Mouse (Mus musculus) liver (tissue): ENCODE measurements around the gene Kmt5b.

ENCODE experiments used
- DNase-seq: peaks from one replicate; pipeline ENCODE4 v3.0.0-alpha.2; 2020; ENCODE audit warnings: mixed read lengths

Gene Kmt5b

GRCm38 (mm10) chr19:3768697-3769383 lies 1.6 kb downstream of the Kmt5b start:
- DNase-seq: peak; percentile 94

DNA sequence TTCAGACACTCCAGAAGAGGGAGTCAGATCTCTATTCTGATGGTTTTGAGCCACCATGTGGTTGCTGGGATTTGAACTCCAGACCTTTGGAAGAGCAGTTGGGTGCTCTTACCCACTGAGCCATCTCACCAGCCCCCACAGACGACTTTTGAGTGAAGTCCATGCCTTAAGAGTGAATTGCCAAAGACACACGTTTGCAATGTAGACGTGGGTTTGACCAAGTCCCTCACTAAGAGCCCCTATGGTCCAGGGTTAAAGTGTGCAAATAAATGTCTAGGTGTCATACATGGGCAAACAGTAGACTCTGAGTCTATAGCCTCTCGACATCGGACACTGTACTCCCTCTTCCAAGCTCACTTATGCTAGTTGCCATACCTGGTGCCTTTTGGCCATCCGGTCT lies 2.3 kb downstream of the Kmt5b start:
- no peak for DNase-seq

- DNase-seq: no peak
These were observed 6.9 kb downstream of the Kmt5b start for GRCm38 (mm10) chr19:3774159-3774558.

GRCm38 (mm10) chr19:3778713-3779112 lies 11.5 kb downstream of the Kmt5b start:
- no peak for DNase-seq

DNA sequence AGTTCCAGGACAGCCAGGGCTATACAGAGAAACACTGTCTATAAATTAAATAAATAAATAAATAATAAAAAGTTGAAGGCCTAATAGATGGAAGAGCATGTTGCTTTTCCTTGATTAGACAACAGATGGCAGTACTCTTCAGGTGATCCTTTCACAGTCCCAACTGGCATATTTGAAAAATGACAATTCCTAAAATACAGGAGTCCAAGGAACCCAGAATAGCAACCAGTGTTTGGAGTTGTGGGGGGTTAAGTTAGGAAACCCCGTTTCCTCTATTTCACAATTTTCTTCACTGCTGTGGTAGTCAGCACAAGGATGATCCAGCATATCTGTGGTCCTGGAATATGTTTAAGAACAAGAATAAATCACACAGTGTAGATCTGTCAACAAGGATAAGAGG lies 22.9 kb downstream of the Kmt5b start:
- DNase-seq: no peak

GRCm38 (mm10) chr19:3805526-3805925 lies 38.3 kb downstream of the Kmt5b start:
- no peak for DNase-seq

DNA sequence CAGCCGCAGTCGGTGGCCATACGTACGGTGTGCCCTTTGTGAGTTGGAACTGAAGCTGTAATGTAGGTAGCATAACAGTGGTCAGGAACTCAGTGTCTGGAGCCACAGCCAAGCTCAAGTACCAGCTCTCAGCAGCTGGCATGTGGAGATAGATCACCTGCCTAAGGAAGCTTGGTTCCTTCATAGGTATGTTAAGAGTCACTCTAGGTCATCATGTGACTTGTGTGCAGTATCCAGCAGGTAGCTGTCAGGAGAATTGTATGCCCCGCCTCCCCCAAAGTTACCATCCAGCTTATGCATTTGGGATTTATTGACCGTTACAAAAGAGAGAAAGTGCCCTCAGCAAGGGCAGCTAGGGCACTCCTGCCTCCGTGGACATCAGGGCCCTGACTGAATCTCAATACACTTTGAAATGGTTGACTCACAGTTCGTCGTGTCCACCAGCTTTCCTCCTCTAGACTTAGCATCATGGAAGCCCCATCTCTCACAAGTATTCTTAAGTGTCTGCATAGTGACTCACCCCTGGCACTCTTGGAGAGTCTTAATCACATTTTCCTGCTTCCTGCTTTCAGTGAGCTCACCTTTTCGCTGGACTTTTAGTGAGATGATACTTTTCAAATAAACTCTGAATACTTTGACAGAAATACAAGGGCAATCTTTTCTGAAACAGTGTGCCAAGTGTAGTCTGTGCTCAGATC lies 43.5 kb downstream of the Kmt5b start:
- DNase-seq: no peak

DNA sequence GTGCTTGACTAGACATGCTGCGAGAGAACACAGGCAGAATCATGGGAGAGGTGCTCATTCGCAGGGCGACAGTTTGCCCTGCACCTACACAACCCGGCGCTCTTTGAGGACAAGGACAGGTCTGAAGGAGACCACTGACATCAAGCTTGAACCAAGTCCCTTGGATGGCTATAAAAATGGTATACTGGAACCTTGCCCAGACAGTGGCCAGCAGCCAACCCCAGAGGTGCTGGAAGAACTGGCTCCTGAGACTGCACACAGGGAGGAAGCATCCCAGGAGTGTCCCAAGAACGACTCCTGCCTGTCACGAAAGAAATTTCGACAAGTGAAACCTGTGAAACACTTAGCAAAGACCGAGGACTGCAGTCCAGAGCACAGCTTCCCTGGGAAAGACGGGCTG lies 47.2 kb downstream of the Kmt5b start:
- no peak for DNase-seq

GRCm38 (mm10) chr19:3815824-3816223 lies 48.6 kb downstream of the Kmt5b start:
- DNase-seq: no peak

DNA sequence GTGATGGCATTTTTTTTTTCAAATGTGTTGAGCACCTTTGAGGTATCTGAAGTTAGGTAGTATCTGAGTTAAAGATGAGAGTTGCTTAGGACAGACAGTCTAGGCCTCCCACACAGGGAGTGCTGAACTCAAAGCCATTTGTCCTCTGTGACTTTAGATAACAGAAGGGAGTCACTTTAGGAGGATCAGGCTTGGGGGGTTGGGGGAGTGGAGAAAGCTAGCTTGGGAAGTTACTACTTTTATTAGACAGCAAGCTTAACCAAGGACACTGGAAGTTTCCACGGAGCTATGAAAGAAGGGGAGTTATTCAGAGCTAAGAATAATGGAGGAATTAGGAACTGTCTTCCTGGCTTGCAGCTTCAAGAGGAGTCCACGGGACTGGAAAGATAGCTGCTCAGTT lies 51.9 kb downstream of the Kmt5b start:
- DNase-seq: no peak

- no peak for DNase-seq
These were observed 52.8 kb downstream of the Kmt5b start for GRCm38 (mm10) chr19:3819899-3820444.

DNA sequence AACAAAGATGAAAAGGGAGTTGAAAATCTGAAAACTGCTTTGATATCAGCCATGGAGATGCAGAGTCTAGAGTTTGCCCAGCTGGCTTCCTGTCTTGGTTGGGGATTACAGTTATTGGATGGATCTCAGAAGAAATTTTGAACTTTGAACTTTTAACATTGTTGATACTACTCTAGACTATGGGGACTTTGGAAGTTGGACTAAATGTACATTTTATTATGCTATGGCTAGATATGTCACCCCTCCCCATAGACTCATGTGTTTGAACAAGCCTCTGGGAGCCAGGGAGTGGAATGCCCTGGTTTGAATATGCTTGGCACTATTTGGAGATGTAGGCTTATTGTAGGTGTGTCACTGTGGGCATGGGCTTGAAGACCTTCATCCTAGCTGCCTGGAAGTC lies 57.8 kb downstream of the Kmt5b start:
- DNase-seq: no peak

- no peak for DNase-seq
These were observed 62.6 kb downstream of the Kmt5b start for GRCm38 (mm10) chr19:3829863-3830262.

GRCm38 (mm10) chr19:3831716-3832115 lies 64.5 kb downstream of the Kmt5b start:
- DNase-seq: peak; percentile 77

GRCm38 (mm10) chr19:3832851-3833353 lies 65.7 kb downstream of the Kmt5b start:
- peak; percentile 59 for DNase-seq

DNA sequence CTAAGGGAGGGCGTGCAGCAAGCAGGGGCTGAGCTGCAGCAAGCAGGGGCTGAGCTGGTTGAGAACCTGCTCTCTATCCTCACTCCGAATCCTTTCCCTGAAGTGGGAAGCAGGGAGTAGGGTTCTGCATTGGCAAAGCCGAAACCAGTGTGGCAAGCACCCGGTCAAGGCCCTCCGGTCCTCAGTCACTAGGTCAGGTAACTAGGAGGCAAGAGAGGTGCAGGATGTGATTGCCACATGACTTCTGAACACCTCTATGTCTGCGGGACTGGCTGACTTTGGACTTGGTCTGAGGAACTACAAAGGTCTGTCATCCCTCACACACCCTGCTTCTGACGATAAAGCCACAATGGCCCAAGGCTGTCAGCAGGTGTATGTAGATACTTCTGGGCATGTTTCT lies 67.1 kb downstream of the Kmt5b start:
- no peak for DNase-seq

DNA sequence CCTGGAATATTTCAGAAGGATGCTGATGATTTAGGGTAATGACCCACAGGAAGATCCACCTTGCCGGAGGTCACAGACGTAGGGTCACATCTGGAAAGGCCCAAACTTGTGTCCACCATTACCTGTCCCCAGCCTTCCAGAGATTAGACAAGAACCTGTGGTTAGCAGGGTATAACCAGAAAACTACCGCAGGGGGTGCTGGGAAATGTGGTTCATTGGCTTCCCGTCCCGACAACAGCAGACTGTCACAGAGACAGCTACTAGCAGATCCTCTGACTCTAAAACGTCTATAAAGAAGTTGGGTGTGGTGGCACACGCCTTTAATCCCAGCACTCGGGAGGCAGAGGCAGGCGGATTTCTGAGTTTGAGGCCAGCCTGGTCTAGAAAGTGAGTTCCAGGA lies 69.6 kb downstream of the Kmt5b start:
- no peak for DNase-seq

- DNase-seq: no peak
These were observed 71.7 kb downstream of the Kmt5b start for GRCm38 (mm10) chr19:3838931-3839330.

DNA sequence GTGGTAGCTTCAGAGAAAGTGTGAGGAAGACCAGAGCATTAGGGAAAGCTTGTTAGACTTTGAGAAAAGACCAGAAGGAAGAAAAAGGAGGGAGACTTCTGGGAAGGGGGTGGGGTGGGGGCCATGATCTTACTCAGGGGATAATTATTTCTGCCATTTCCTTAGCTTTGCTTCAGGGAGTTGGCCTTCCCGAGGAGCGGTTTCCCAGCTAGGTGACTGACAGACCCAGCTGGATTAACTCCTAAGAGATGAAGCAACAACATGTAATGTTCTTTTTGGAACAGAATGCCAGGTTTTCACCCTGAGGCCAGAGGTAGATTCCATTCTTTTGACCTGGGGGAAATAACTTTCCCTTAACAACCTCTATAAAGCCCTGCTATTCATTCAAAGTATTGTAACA lies 72.5 kb downstream of the Kmt5b start:
- no peak for DNase-seq

DNA sequence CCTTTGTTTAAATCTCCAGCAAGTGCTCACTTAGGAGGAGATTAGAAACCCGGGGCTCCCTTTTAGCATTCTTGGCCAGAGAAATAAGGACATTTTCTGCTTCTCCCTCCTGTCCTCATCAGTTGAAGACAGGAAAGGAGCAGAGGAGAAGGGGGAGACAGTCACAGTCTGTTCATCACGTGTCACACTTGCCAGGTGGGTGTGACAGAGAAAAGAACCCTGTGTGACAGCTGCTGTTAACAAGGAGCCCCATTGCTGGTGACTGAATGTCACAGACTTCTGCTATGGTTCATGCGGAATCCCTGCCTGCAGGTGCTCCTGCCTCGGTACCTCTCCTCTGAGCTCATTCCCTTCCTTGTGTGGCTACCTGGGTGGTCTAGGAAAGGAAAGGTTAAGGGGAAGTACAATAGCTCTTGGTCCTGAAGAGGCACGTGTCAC lies 73.0 kb downstream of the Kmt5b start:
- DNase-seq: no peak

GRCm38 (mm10) chr19:3840685-3841084 lies 73.5 kb downstream of the Kmt5b start:
- no peak for DNase-seq

DNA sequence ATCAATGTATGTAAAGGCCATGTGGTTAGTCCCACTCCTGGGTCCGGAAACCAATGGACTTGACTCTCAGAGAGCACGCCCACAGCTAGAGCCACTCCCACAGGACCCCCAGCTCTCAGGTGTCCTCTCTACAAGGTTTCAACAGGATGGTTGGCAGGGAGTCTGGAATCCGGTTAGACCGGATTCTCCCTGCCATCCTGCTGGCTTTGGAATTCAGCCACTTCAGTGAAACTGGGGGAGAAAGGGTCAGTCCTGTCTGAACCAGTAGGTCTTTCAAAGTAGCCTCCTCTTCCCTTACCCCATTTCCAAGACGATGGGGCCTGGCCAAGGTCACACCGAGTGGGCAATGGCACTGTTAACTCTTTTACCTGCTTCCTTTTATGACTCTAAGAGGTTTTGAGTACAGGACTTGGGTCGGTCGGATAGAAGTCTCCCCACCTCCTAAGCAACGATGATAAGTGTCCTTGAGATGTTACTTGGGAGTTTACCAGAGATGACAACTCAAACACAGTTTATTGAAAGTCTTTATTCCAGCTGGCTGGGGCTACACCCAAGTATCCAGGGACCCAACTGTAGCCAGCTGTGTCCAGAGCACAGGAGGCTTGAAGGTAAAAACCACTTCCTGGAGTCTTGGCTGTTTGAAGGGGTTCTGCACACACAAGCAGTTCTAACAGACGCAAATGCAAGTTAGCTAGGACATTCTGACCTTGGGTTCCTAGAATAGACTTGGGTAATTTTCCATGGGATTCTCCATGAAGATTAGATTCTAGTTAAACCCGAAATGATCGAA lies 75.3 kb downstream of the Kmt5b start:
- no peak for DNase-seq

DNA sequence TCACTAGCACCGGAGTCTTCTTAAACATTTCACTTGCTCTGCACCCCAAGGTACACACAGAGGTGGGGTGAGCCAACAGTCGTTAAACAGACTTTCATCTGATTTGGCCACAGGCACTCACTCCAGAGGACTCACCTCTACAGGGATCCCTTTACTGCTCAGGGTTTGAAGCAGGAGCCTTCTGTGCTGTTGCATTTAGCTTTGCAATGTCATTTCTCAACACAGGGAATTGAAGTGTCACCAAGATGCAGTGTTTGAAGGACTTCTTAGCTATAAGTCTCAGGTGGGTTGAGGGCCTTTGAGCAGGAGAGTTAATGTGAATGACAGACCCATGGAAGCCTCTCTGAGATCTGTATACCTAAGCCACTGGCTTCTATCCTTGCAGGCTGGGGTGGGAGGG lies 76.4 kb downstream of the Kmt5b start:
- no peak for DNase-seq
